Mouse (Mus musculus): ENCODE data around the gene Ppil2. TPM values are rescaled to one million over a fixed set of nuclear protein-coding genes. Genes with fewer than 3 reads are reported as not detected.

Ppil2 gene
- polyA plus RNA-seq, 2 experiments, result 33.4 to 46.1 TPM

- WGBS (ENCODE audit: insufficient replicate concordance), result under 1% methylated on average over 25 of the region's 25 CpGs
- DNase-seq (ENCODE audit: low read depth in 3 of 3, low spot score in 3 of 3) (peak; percentile 82 to 84 (median 83)), ATAC-seq (ENCODE audit: insufficient read depth) (peak; percentile 98)
- H3K36me3 ChIP-seq (replicated peaks; ENCODE audit: control insufficient read depth, insufficient read depth, low read depth), result no peaks in the 10 kb centered on the region; the same call in 1 of the 2 replicates
- peak within 1 kb of the TSS; percentile 64 to 74 for H3K4me3 ChIP-seq (ENCODE audit: insufficient read depth in 1 of 2, low read depth in 2 of 2, low read length in 2 of 2)
- no peaks in the 10 kb centered on the region for H3K9me3 ChIP-seq (ENCODE audit: control insufficient read depth, low read length)
- TF ChIP-seq CTCF (IDR thresholded peaks at IDR 0.05; ENCODE audit: low read depth) (peak; percentile 29; the same call in 1 of the 2 replicates), EP300 (IDR thresholded peaks at IDR 0.05; ENCODE audit: low read depth) (no peak; the same call in 1 of the 2 replicates)
- H3K4me1 ChIP-seq (replicated peaks; ENCODE audit: control insufficient read depth in 2 of 2, insufficient read depth in 2 of 2, low read length in 1 of 2), result peaks cover 0 to 11% of the 10 kb centered on the region in 2 experiments
- H3K9ac ChIP-seq (replicated peaks), result peak within 1 kb of the TSS; percentile 76
- H3K27ac ChIP-seq, result peak within 1 kb of the TSS; percentile 70
- peak within 1 kb of the TSS; percentile 85 for H3K4me2 ChIP-seq (ENCODE audit: low read depth)
- no peaks in the 10 kb centered on the region for H3K27me3 ChIP-seq (ENCODE audit: control insufficient read depth, insufficient read depth, low read length)
Measured at GRCm38 (mm10) chr16:17124871-17125520, 13.9 kb upstream of the Ppil2 start, which contains the start of gene 2610318N02Rik. Gene 2610318N02Rik (minus strand): TSS chr16:17125167.

- H3K27ac ChIP-seq, result no peak overlapping the region
- H3K4me1 ChIP-seq (replicated peaks; ENCODE audit: control insufficient read depth in 2 of 2, insufficient read depth in 2 of 2, low read length in 1 of 2), result peaks cover 0 to 11% of the 10 kb centered on the region in 2 experiments
- 9% methylated on average over 22 of the region's 22 CpGs for WGBS (ENCODE audit: insufficient replicate concordance)
- ATAC-seq (ENCODE audit: insufficient read depth) (peak; percentile 37), DNase-seq (ENCODE audit: low read depth in 3 of 3, low spot score in 3 of 3) (no peak)
- TF ChIP-seq CTCF (IDR thresholded peaks at IDR 0.05; ENCODE audit: low read depth), result no peak
- no peak for TF ChIP-seq EP300 (IDR thresholded peaks at IDR 0.05; ENCODE audit: low read depth)
- no peaks in the 10 kb centered on the region for H3K27me3 ChIP-seq (ENCODE audit: control insufficient read depth, insufficient read depth, low read length)
- peak overlapping the region; percentile 85 for H3K4me2 ChIP-seq (ENCODE audit: low read depth)
- peak overlapping the region; percentile 64 to 74 for H3K4me3 ChIP-seq (ENCODE audit: insufficient read depth in 1 of 2, low read depth in 2 of 2, low read length in 2 of 2)
- H3K36me3 ChIP-seq (replicated peaks; ENCODE audit: control insufficient read depth, insufficient read depth, low read depth), result no peaks in the 10 kb centered on the region; the same call in 1 of the 2 replicates
- peak overlapping the region; percentile 71 for H3K9ac ChIP-seq (replicated peaks)
- H3K9me3 ChIP-seq (ENCODE audit: control insufficient read depth, low read length), result no peaks in the 10 kb centered on the region
Measured at GRCm38 (mm10) chr16:17124119-17124870, 13.2 kb upstream of the Ppil2 start.

DNA sequence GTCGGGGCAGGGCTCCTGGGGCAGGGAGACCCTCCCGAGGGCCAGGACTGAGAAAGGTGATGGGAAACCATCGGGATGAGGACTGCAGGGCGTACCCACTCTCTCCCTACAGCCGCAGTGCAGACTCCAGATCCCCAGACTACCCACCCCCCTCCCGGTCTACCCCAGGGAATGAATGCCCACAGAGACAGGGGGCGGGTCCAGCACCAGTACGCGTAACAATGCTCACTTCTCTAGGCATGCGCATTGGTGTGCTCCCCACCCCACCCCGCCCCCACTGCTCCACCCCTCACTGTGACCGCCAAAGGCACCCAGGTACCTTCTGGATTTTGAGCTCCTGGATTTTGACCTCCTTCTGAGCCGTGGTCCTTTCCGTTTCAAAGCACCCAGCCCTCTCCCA lies 10.5 kb upstream of the Ppil2 start:
- Histone ChIP-seq H3K4me3 (ENCODE audit: insufficient read depth in 1 of 2, low read depth in 2 of 2, low read length in 2 of 2) (no peak overlapping the region), H3K9me3 (ENCODE audit: control insufficient read depth, low read length) (no peaks in the 10 kb centered on the region), H3K4me1 (replicated peaks; ENCODE audit: control insufficient read depth in 2 of 2, insufficient read depth in 2 of 2, low read length in 1 of 2) (peaks cover 0 to 11% of the 10 kb centered on the region in 2 experiments), H3K4me2 (ENCODE audit: low read depth) (no peak overlapping the region), H3K36me3 (replicated peaks; ENCODE audit: control insufficient read depth, insufficient read depth, low read depth) (no peaks in the 10 kb centered on the region; the same call in 1 of the 2 replicates), H3K27me3 (ENCODE audit: control insufficient read depth, insufficient read depth, low read length) (no peaks in the 10 kb centered on the region), H3K9ac (replicated peaks) (no peak overlapping the region), H3K27ac (no peak overlapping the region)
- 82% methylated on average over 14 of the region's 14 CpGs for WGBS (ENCODE audit: insufficient replicate concordance)
- DNase-seq (ENCODE audit: low read depth in 3 of 3, low spot score in 3 of 3) (no peak), ATAC-seq (ENCODE audit: insufficient read depth) (no peak)
- TF ChIP-seq EP300 (IDR thresholded peaks at IDR 0.05; ENCODE audit: low read depth) (no peak), CTCF (IDR thresholded peaks at IDR 0.05; ENCODE audit: low read depth) (no peak)

GRCm38 (mm10) chr16:17117309-17117799 lies 6.3 kb upstream of the Ppil2 start:
- ATAC-seq (ENCODE audit: insufficient read depth), result no peak
- 73% methylated on average over 5 of the region's 5 CpGs for WGBS (ENCODE audit: insufficient replicate concordance)
- H3K27ac ChIP-seq, result no peak overlapping the region

GRCm38 (mm10) chr16:17104600-17104999 lies 6.5 kb downstream of the Ppil2 start:
- 80% methylated on average over 4 of the region's 4 CpGs for WGBS (ENCODE audit: insufficient replicate concordance)
- ATAC-seq (ENCODE audit: insufficient read depth) (no peak), DNase-seq (ENCODE audit: low read depth in 3 of 3, low spot score in 3 of 3) (no peak)
- Histone ChIP-seq H3K9ac (replicated peaks) (no peak overlapping the region), H3K9me3 (ENCODE audit: control insufficient read depth, low read length) (no peaks in the 10 kb centered on the region), H3K36me3 (replicated peaks; ENCODE audit: control insufficient read depth, insufficient read depth, low read depth) (peaks cover 44% of the 10 kb centered on the region), H3K4me1 (replicated peaks; ENCODE audit: control insufficient read depth in 2 of 2, insufficient read depth in 2 of 2, low read length in 1 of 2) (no peaks in the 10 kb centered on the region), H3K4me2 (ENCODE audit: low read depth) (no peak overlapping the region), H3K4me3 (ENCODE audit: insufficient read depth in 1 of 2, low read depth in 2 of 2, low read length in 2 of 2) (no peak overlapping the region), H3K27ac (no peak overlapping the region), H3K27me3 (ENCODE audit: control insufficient read depth, insufficient read depth, low read length) (no peaks in the 10 kb centered on the region)
- TF ChIP-seq CTCF (IDR thresholded peaks at IDR 0.05; ENCODE audit: low read depth) (no peak), EP300 (IDR thresholded peaks at IDR 0.05; ENCODE audit: low read depth) (no peak)

More at GRCm38 (mm10) chr16:17117309-17117799, 6.3 kb upstream of the Ppil2 start:
- no peak for DNase-seq (ENCODE audit: low read depth in 3 of 3, low spot score in 3 of 3)
- no peaks in the 10 kb centered on the region for H3K36me3 ChIP-seq (replicated peaks; ENCODE audit: control insufficient read depth, insufficient read depth, low read depth)
- no peak overlapping the region for H3K4me3 ChIP-seq (ENCODE audit: insufficient read depth in 1 of 2, low read depth in 2 of 2, low read length in 2 of 2)
- H3K9ac ChIP-seq (replicated peaks), result no peak overlapping the region
- no peak overlapping the region for H3K4me2 ChIP-seq (ENCODE audit: low read depth)
- no peaks in the 10 kb centered on the region for H3K9me3 ChIP-seq (ENCODE audit: control insufficient read depth, low read length)
- no peaks in the 10 kb centered on the region for H3K4me1 ChIP-seq (replicated peaks; ENCODE audit: control insufficient read depth in 2 of 2, insufficient read depth in 2 of 2, low read length in 1 of 2)
- H3K27me3 ChIP-seq (ENCODE audit: control insufficient read depth, insufficient read depth, low read length), result no peaks in the 10 kb centered on the region
- TF ChIP-seq CTCF (IDR thresholded peaks at IDR 0.05; ENCODE audit: low read depth) (no peak), EP300 (IDR thresholded peaks at IDR 0.05; ENCODE audit: low read depth) (no peak)
